Mouse (Mus musculus): ENCODE data around the gene Gm44805. TPM values are rescaled to one million over a fixed set of nuclear protein-coding genes. Genes with fewer than 3 reads are reported as not detected.
"Not testable (repeated sequence)": the region's sequence is repeated elsewhere in the genome, so short reads cannot be mapped to it uniquely, and the experiment has no call there.

Gm44805 gene
- total RNA-seq, 2 experiments from 2014 or later: not detected

GRCm38 (mm10) chr7:19701069-19701761, 20.0 kb upstream of the Gm44805 start:
- intact Hi-C loops (cut with DNase I): loop anchor here (1.0 to 5.0 kb wide), 2 partner anchors 36 to 294 kb away; partner anchors contain the start of gene Clptm1
- peak; percentile 57 to 73 for DNase-seq (ENCODE audit: low spot score in 2 of 2)

DNA sequence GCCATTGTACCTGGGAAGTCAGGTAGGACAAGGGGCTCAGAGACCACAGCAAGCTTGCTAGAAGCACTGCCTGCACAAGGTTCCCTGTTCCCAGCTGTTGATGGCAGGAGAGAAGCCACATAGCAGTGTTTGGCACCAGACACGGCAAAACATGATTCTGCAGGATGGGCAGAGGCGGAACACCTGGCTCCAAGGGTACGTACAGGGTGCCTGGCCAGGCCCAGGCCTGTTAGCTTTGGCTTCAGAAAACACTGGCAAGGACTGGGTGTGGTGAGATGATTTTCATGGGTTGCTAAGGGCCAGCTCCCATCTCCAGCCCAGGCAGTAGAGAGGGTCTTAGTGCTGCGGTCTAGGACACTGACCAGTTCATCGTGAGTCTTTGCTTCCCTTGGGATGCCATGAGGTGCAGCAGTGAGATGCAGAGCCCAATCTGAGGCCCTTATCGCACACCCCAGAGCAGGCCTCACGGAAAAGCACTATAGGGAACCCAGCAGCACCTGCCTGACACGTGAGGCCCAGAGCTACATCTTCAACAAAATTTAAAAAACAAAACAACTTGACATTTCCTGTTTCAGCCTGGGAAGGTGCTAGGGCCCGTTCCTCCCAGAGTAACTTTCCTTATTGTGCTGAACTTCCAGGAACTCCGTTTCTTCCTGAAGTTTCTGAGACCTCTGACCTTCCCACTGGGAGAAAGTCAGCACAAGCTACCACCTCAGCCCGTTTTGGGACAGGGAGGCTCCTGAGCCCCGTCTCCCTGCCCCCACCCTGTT, 19.3 kb upstream of the Gm44805 start:
- intact Hi-C loops (cut with DNase I): loop anchor here (1.0 to 5.0 kb wide), 2 partner anchors 35 to 293 kb away; partner anchors contain the start of gene Clptm1
- DNase-seq (ENCODE audit: low spot score in 2 of 2): no peak

- DNase-seq (ENCODE audit: low spot score in 2 of 2): no peak
- intact Hi-C loops (cut with DNase I): loop anchor here (1.0 to 5.0 kb wide), 2 partner anchors 30 to 292 kb away; no protein-coding TSS in a partner anchor
Measured at GRCm38 (mm10) chr7:19699827-19700148, 18.6 kb upstream of the Gm44805 start.

- peak; percentile 44 to 72 for DNase-seq (ENCODE audit: low spot score in 2 of 2)
- intact Hi-C loops (cut with DNase I): loop anchor here (1.0 kb wide), 1 partner anchor 30 kb away; no protein-coding TSS in a partner anchor
Measured at GRCm38 (mm10) chr7:19698907-19699826, 17.9 kb upstream of the Gm44805 start, which contains the start of gene Apoe. Gene Apoe, minus strand, starts transcription at chr7:19699188.

DNA sequence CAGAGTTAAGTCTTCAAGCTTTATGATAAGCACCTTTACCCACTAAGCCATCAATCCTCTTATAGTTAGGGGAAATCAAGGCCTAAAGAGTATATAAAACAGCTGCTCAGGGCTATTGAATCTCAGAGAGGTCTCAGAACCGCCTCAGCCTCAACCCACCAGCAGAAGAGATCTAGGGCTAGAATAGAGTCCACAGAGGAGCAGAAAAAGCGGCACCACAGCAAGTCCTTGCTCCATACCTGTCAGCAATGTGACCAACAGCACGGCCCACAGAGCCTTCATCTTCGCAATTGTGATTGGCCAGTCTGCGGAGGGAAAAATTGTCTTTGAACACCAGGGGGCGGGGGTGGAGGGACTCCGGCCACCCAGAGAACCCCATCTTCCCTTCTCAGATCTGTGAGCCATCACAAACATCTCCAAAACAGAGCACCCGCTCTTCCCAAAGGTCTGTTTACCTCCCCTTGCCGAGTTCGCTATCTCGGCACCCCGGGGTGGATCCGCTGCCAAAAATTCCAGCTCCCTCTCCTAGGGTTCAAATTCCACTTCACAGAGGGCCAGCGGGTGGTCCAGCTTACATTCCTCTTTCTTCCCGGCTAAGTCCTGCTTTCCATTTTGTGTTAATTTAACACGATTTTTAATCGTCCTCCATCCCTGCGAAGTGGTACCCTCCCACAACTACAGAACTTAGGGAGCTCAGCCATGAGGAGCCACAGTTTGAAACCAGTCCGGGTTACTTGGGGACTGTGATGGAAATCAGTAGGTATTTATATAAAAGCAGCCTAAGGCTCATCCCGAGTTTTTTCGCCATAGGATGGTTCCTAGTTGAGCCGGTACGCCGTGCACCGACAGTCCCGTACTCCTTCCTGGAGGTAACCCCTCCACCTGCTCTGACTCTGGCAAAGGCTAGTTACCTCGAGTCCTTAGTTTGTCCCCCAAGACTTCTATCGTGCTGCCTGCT, 17.0 kb upstream of the Gm44805 start:
- intact Hi-C loops (cut with DNase I): no loop called here
- DNase-seq (ENCODE audit: low spot score in 2 of 2): no peak

GRCm38 (mm10) chr7:19696336-19696873, 15.2 kb upstream of the Gm44805 start:
- no peak for DNase-seq (ENCODE audit: low spot score in 2 of 2)
- intact Hi-C loops (cut with DNase I): no loop called here

GRCm38 (mm10) chr7:19695881-19696280, 14.7 kb upstream of the Gm44805 start:
- no peak for DNase-seq (ENCODE audit: low spot score in 2 of 2)
- intact Hi-C loops (cut with DNase I): no loop called here

DNA sequence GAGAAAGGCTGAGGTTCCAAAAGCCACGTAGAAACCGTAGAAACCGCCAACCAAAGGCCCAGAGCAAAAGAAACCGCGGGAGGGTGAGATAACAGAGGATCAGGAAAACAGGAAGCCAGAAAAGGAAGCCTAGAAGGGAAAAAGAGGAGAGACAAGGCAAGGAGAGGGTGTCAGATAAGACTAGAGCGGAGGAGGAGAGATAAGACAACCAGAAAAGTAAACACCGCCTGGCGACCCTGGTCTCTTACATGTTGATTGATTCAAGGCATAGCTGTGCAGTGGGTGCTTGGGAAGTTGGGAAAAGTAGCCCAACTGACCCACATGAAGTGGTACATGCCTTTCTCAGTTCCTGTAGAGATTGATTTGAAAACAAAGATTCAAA, 14.0 kb upstream of the Gm44805 start:
- no peak for DNase-seq (ENCODE audit: low spot score in 2 of 2)
- intact Hi-C loops (cut with DNase I): no loop called here

GRCm38 (mm10) chr7:19694336-19695212, 13.4 kb upstream of the Gm44805 start:
- DNase-seq (ENCODE audit: low spot score in 2 of 2): no peak
- intact Hi-C loops (cut with DNase I): no loop called here

GRCm38 (mm10) chr7:19693421-19693820, 12.2 kb upstream of the Gm44805 start:
- DNase-seq (ENCODE audit: low spot score in 2 of 2): peak in 1 of 2 experiments; percentile 60
- intact Hi-C loops (cut with DNase I): no loop called here

- DNase-seq (ENCODE audit: low spot score in 2 of 2): no peak
- intact Hi-C loops (cut with DNase I): no loop called here
Measured at GRCm38 (mm10) chr7:19691873-19692865, 10.9 kb upstream of the Gm44805 start, which contains the start of gene Apoc1. Gene Apoc1, minus strand, starts transcription at chr7:19692660.

- DNase-seq (ENCODE audit: low spot score in 2 of 2): no peak
- intact Hi-C loops (cut with DNase I): no loop called here
Measured at GRCm38 (mm10) chr7:19691434-19691833, 10.2 kb upstream of the Gm44805 start.

DNA sequence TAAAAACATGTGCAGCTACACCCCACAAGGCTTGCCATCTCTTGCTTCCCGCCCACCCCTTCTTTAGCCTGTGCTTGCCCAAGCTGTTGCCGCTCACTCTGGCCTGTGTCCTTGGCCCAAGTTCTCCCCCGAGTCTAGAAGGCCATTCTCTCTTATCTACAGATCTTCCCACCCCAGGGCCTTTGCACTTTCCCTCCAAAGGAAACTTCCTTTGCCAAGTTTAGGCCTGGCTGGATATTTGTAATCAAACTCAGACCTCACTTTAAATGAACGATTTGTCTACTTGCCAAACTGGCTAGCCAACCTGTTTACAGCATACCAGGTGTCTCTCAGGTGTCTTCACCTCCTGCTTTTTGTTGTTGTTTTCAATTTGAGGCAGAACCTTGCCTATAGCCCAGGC, 9.6 kb upstream of the Gm44805 start:
- intact Hi-C loops (cut with DNase I): no loop called here
- DNase-seq (ENCODE audit: low spot score in 2 of 2): no peak

GRCm38 (mm10) chr7:19688611-19689010, 7.4 kb upstream of the Gm44805 start:
- no peak for DNase-seq (ENCODE audit: low spot score in 2 of 2)
- intact Hi-C loops (cut with DNase I): no loop called here

DNA sequence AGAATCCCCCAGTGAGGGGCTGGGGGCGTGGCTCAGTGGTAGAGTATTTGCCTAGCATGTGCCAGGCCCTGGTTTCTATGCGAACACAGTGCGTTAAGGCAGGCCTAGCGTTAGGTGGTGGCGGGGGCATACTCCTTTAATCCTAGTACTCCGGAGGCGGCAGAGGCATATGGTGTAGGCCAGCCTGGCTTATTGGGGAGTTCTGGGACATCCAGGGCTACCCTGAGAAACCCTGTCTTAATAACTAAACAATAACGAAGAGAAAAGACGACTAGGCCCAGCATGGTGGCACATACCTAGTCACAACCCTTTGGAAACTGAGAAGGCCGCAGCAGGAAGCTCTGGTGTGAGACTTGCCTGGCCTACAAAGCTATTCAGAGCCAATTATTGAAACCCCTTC, 6.9 kb upstream of the Gm44805 start:
- intact Hi-C loops (cut with DNase I): no loop called here
- no peak for DNase-seq (ENCODE audit: low spot score in 2 of 2)

- intact Hi-C loops (cut with DNase I); DNase-seq (ENCODE audit: low spot score in 2 of 2): not testable (repeated sequence)
Measured at GRCm38 (mm10) chr7:19686927-19687583, 5.8 kb upstream of the Gm44805 start.
